Mouse (Mus musculus) mature B cell (primary cell): Measurements from ENCODE around the gene Fam19a3.

Source experiments
- in situ Hi-C: fragments of 300-500 bp; cut with MboI; formaldehyde crosslinking; loops from 2 replicates; pipeline ENCODE4 v1.14.3; 2019

The Fam19a3 gene

GRCm38 (mm10) chr3:104792360-104793270, 11.0 kb upstream of the Fam19a3 start:
- in situ Hi-C loops, result no loop called here

GRCm38 (mm10) chr3:104791671-104792070, 10.0 kb upstream of the Fam19a3 start:
- in situ Hi-C loops, result no loop called here

GRCm38 (mm10) chr3:104791017-104791416, 9.4 kb upstream of the Fam19a3 start:
- in situ Hi-C loops, result no loop called here

- in situ Hi-C loops, result no loop called here
These were observed 8.8 kb upstream of the Fam19a3 start for GRCm38 (mm10) chr3:104790401-104790937.

GRCm38 (mm10) chr3:104789822-104790221, 8.2 kb upstream of the Fam19a3 start:
- in situ Hi-C loops, result no loop called here

- in situ Hi-C loops, result no loop called here
These were observed 7.6 kb upstream of the Fam19a3 start for GRCm38 (mm10) chr3:104789312-104789605.

GRCm38 (mm10) chr3:104788561-104789311, 7.1 kb upstream of the Fam19a3 start:
- in situ Hi-C loops, result no loop called here

- in situ Hi-C loops, result no loop called here
These were observed 6.4 kb upstream of the Fam19a3 start, which contains the start of gene Rhoc for GRCm38 (mm10) chr3:104788075-104788474. Rhoc (plus strand) TSS chr3:104788375.

- in situ Hi-C loops, result no loop called here
These were observed 3.6 kb upstream of the Fam19a3 start for GRCm38 (mm10) chr3:104785284-104785683.

GRCm38 (mm10) chr3:104783971-104784500, 2.4 kb upstream of the Fam19a3 start:
- in situ Hi-C loops, result no loop called here

GRCm38 (mm10) chr3:104782061-104782681, 531 bp upstream of the Fam19a3 start:
- in situ Hi-C loops, result no loop called here

- in situ Hi-C loops, result no loop called here
These were observed 849 bp downstream of the Fam19a3 start, which contains the start of gene Ppm1j for GRCm38 (mm10) chr3:104780561-104781420. Ppm1j (plus strand) TSS chr3:104781056.

GRCm38 (mm10) chr3:104779949-104780348, 1.7 kb downstream of the Fam19a3 start:
- in situ Hi-C loops, result no loop called here

- in situ Hi-C loops, result no loop called here
These were observed 4.3 kb downstream of the Fam19a3 start for GRCm38 (mm10) chr3:104777342-104777741.

GRCm38 (mm10) chr3:104773301-104773700, 8.3 kb downstream of the Fam19a3 start:
- in situ Hi-C loops, result no loop called here

GRCm38 (mm10) chr3:104771460-104771859, 10.2 kb downstream of the Fam19a3 start:
- in situ Hi-C loops, result no loop called here

GRCm38 (mm10) chr3:104770918-104771317, 10.7 kb downstream of the Fam19a3 start:
- in situ Hi-C loops, result no loop called here

- in situ Hi-C loops, result no loop called here
These were observed 11.6 kb downstream of the Fam19a3 start for GRCm38 (mm10) chr3:104770035-104770434.

GRCm38 (mm10) chr3:104769135-104769534, 12.5 kb downstream of the Fam19a3 start:
- in situ Hi-C loops, result no loop called here

GRCm38 (mm10) chr3:104767716-104768115, 13.9 kb downstream of the Fam19a3 start:
- in situ Hi-C loops, result no loop called here

GRCm38 (mm10) chr3:104767141-104767540, 14.5 kb downstream of the Fam19a3 start:
- in situ Hi-C loops, result no loop called here
